Mouse (Mus musculus): ENCODE measurements at regions not wholly inside any gene's neighbourhood (a gene's known extent, or its start where the extent isn't known, plus 50 kb on each side); places are given as distances from the start of the nearest gene placed in this dataset.

- Histone ChIP-seq H3K4me1 (replicated peaks) (no peaks in the 10 kb centered on the region), H3K9me3 (replicated peaks) (no peaks in the 10 kb centered on the region), H3K27ac (ENCODE audit: poor library complexity, severe bottlenecking) (no peak overlapping the region), H3K9ac (no peak overlapping the region), H3K27me3 (replicated peaks) (no peaks in the 10 kb centered on the region; the same call in 1 of the 2 replicates), H3K4me3 (no peak overlapping the region), H3K36me3 (no peaks in the 10 kb centered on the region), H3K4me2 (no peak overlapping the region)
- ATAC-seq (ENCODE audit: insufficient number of reproducible peaks, low FRiP score): no peak
- 62% methylated on average over 8 of the region's 8 CpGs for WGBS
Observed at GRCm38 (mm10) chr15:88311158-88311557, 288.9 kb upstream of the Zdhhc25 start.

GRCm38 (mm10) chr15:88314810-88315459 lies 285.2 kb upstream of the Zdhhc25 start:
- no peak overlapping the region for H3K4me2 ChIP-seq
- no peak for ATAC-seq (ENCODE audit: insufficient number of reproducible peaks, low FRiP score)
- no peaks in the 10 kb centered on the region for H3K36me3 ChIP-seq
- 64% methylated on average over 12 of the region's 12 CpGs for WGBS
- H3K9me3 ChIP-seq (replicated peaks): no peaks in the 10 kb centered on the region
- no peaks in the 10 kb centered on the region; the same call in 1 of the 2 replicates for H3K27me3 ChIP-seq (replicated peaks)
- H3K27ac ChIP-seq (ENCODE audit: poor library complexity, severe bottlenecking): no peak overlapping the region
- H3K4me3 ChIP-seq: no peak overlapping the region
- H3K4me1 ChIP-seq (replicated peaks): no peaks in the 10 kb centered on the region
- H3K9ac ChIP-seq: no peak overlapping the region

GRCm38 (mm10) chr15:88318048-88318447 lies 282.1 kb upstream of the Zdhhc25 start:
- Histone ChIP-seq H3K27me3 (replicated peaks) (no peaks in the 10 kb centered on the region; the same call in 1 of the 2 replicates), H3K9me3 (replicated peaks) (no peaks in the 10 kb centered on the region), H3K9ac (no peak overlapping the region), H3K36me3 (no peaks in the 10 kb centered on the region), H3K27ac (ENCODE audit: poor library complexity, severe bottlenecking) (no peak overlapping the region), H3K4me3 (no peak overlapping the region), H3K4me1 (replicated peaks) (no peaks in the 10 kb centered on the region), H3K4me2 (no peak overlapping the region)
- ATAC-seq (ENCODE audit: insufficient number of reproducible peaks, low FRiP score): no peak
- WGBS: 61% methylated on average over 8 of the region's 8 CpGs

DNA sequence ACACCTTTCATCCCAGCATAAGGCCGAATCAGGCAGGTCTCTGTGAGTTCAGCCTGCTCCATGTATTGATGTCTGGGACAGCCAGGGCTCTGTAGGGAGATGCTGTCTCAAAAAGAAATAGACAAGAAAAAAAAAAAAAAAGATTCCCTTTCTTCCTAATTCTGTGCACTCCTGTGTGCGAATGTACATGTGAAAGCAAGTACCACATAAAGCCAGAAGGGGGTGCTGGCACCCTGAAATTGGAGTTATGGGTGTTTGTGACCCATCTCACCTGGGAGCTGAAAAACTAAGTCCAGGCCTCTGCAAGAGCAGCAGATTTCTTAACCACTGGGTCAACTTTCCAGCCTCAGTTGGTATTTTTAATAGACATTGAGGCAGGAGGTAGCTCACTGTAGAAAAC lies 280.6 kb upstream of the Zdhhc25 start:
- WGBS: 58% methylated on average over 2 of the region's 2 CpGs
- no peaks in the 10 kb centered on the region for H3K36me3 ChIP-seq
- no peak overlapping the region for H3K9ac ChIP-seq
- H3K4me2 ChIP-seq: no peak overlapping the region
- H3K27me3 ChIP-seq (replicated peaks): no peaks in the 10 kb centered on the region; the same call in 1 of the 2 replicates
- no peak for ATAC-seq (ENCODE audit: insufficient number of reproducible peaks, low FRiP score)
- no peaks in the 10 kb centered on the region for H3K4me1 ChIP-seq (replicated peaks)
- no peak overlapping the region for H3K27ac ChIP-seq (ENCODE audit: poor library complexity, severe bottlenecking)
- H3K4me3 ChIP-seq: no peak overlapping the region
- no peaks in the 10 kb centered on the region for H3K9me3 ChIP-seq (replicated peaks)

DNA sequence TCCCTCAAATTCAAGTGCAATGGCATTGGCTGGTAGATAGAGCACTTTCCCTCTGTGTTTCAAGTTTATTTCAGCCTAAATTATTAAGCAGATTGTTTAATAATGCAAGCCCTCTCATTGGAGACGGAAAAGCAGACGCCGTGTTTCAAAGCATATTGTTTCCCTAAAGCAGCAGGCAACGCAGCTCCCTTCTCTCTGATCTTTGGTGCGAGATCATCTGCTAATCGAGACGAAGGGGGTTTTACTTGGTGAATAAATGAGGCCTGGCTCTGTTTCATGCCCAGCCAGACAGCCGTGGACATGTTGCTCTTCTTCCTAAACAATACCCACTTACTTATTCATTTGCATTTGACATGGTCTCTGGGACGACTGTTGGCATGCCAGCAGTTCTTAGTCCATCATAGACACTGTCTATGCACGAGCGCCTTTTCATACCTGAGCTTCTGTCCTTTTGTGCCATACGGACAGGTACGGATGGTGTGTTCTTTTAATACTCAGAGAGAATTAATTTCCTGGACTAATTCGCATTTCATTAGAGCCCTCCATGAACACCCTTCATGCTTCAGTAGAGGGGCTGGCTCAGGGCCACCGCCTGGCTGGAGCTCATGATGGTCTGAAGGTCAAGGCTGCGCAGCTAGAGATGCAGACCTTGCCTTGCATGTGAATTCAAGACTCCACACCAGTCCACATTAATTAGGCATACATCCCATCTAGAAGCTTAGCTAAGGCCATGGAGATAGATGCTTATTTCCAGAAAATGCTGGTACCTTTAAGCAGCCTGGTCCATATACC lies 276.3 kb upstream of the Zdhhc25 start:
- no peak overlapping the region for H3K27ac ChIP-seq (ENCODE audit: poor library complexity, severe bottlenecking)
- no peaks in the 10 kb centered on the region for H3K27me3 ChIP-seq (replicated peaks)
- no peaks in the 10 kb centered on the region for H3K4me1 ChIP-seq (replicated peaks)
- no peak overlapping the region for H3K9ac ChIP-seq
- no peak overlapping the region for H3K4me3 ChIP-seq
- ATAC-seq (ENCODE audit: insufficient number of reproducible peaks, low FRiP score): no peak
- H3K36me3 ChIP-seq: no peaks in the 10 kb centered on the region
- no peak overlapping the region for H3K4me2 ChIP-seq
- H3K9me3 ChIP-seq (replicated peaks): no peaks in the 10 kb centered on the region
- 79% methylated on average over 16 of the region's 16 CpGs for WGBS

GRCm38 (mm10) chr15:88325108-88325507 lies 275.0 kb upstream of the Zdhhc25 start:
- Histone ChIP-seq H3K9ac (no peak overlapping the region), H3K36me3 (no peaks in the 10 kb centered on the region), H3K27ac (ENCODE audit: poor library complexity, severe bottlenecking) (no peak overlapping the region), H3K4me3 (no peak overlapping the region), H3K4me2 (no peak overlapping the region), H3K4me1 (replicated peaks) (no peaks in the 10 kb centered on the region), H3K9me3 (replicated peaks) (no peaks in the 10 kb centered on the region; the same call in 1 of the 2 replicates), H3K27me3 (replicated peaks) (no peaks in the 10 kb centered on the region)
- 49% methylated on average over 6 of the region's 6 CpGs for WGBS
- no peak for ATAC-seq (ENCODE audit: insufficient number of reproducible peaks, low FRiP score)

DNA sequence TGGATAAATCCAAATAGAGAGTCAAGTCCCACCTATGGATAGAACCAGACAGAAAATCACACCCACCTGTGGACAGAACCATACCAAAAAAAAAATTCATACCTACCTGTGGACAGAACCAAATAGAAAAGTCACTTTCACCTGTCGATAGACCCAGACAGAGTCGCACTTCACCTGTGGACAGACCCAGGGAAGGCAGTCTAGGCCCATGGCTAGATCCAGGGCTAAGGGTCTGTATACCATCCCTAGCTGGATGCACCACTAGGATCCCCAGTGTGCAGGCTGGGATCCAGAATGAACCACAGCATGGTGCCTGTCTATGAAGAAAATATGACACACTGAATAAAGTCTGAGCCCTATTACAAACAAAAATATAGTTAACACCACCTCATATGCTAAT lies 246.9 kb upstream of the Zdhhc25 start:
- no peak overlapping the region for H3K27ac ChIP-seq (ENCODE audit: poor library complexity, severe bottlenecking)
- no peak overlapping the region for H3K9ac ChIP-seq
- H3K4me2 ChIP-seq: no peak overlapping the region
- 80% methylated on average over 2 of the region's 2 CpGs for WGBS
- no peaks in the 10 kb centered on the region for H3K36me3 ChIP-seq
- H3K27me3 ChIP-seq (replicated peaks): no peaks in the 10 kb centered on the region
- no peaks in the 10 kb centered on the region for H3K4me1 ChIP-seq (replicated peaks)
- ATAC-seq (ENCODE audit: insufficient number of reproducible peaks, low FRiP score): no peak
- no peak overlapping the region for H3K4me3 ChIP-seq
- no peaks in the 10 kb centered on the region for H3K9me3 ChIP-seq (replicated peaks)

- Histone ChIP-seq H3K9ac (no peak overlapping the region), H3K36me3 (no peaks in the 10 kb centered on the region), H3K4me3 (no peak overlapping the region), H3K4me1 (replicated peaks) (no peaks in the 10 kb centered on the region), H3K4me2 (no peak overlapping the region), H3K27ac (ENCODE audit: poor library complexity, severe bottlenecking) (no peak overlapping the region), H3K9me3 (replicated peaks) (no peaks in the 10 kb centered on the region; the same call in 1 of the 2 replicates), H3K27me3 (replicated peaks) (no peaks in the 10 kb centered on the region)
- 40% methylated on average over 12 of the region's 12 CpGs for WGBS
- no peak for ATAC-seq (ENCODE audit: insufficient number of reproducible peaks, low FRiP score)
Observed at GRCm38 (mm10) chr15:88360375-88361035, 239.6 kb upstream of the Zdhhc25 start.

GRCm38 (mm10) chr15:88361351-88361750 lies 238.8 kb upstream of the Zdhhc25 start:
- no peak for ATAC-seq (ENCODE audit: insufficient number of reproducible peaks, low FRiP score)
- 55% methylated on average over 5 of the region's 5 CpGs for WGBS
- Histone ChIP-seq H3K9me3 (replicated peaks) (no peaks in the 10 kb centered on the region; the same call in 1 of the 2 replicates), H3K27me3 (replicated peaks) (no peaks in the 10 kb centered on the region), H3K4me1 (replicated peaks) (no peaks in the 10 kb centered on the region), H3K4me2 (no peak overlapping the region), H3K27ac (ENCODE audit: poor library complexity, severe bottlenecking) (no peak overlapping the region), H3K36me3 (no peaks in the 10 kb centered on the region), H3K4me3 (no peak overlapping the region), H3K9ac (no peak overlapping the region)

DNA sequence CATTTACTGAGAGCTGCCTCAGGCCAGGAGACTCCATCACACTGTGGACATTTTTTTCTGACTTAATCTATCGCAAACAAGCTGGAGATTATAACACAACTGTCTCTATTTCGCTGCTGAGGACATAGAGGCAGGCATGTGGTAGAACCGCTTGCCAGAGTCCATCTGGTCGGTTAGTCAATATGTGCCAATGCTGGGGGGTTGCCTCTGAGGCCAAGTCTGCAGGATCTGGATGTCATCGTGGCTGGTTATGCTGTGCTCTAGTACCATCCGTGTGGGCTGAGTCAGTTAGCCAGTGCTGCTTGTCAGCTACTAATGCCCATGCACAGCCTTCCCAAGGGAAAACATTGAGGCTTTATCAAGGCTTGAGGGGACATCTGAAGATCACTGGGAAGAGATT lies 237.1 kb upstream of the Zdhhc25 start:
- Histone ChIP-seq H3K4me2 (no peak overlapping the region), H3K9ac (no peak overlapping the region), H3K9me3 (replicated peaks) (no peaks in the 10 kb centered on the region; the same call in 1 of the 2 replicates), H3K4me1 (replicated peaks) (no peaks in the 10 kb centered on the region), H3K27ac (ENCODE audit: poor library complexity, severe bottlenecking) (no peak overlapping the region), H3K27me3 (replicated peaks) (no peaks in the 10 kb centered on the region), H3K4me3 (no peak overlapping the region), H3K36me3 (no peaks in the 10 kb centered on the region)
- 56% methylated on average over 6 of the region's 6 CpGs for WGBS
- ATAC-seq (ENCODE audit: insufficient number of reproducible peaks, low FRiP score): no peak

DNA sequence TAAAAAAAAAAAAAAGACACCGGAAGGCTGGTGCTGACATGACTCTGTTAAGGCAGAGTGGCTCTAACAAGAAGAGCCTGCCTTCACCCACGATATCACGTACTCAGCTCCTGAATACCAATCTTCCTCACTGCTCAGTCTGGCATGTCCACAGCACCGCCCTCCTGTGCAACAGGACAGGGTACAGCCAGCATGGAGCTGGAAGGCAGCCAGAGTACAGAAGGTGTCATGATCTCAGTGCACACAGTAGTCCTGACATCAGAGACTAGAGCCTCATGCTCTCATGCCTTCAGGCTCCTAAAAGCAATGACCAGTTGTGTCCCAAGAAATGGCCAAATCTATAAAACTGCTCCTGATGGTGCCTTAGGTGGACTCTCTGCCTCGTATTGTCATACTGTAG lies 229.7 kb upstream of the Zdhhc25 start:
- no peak for ATAC-seq (ENCODE audit: insufficient number of reproducible peaks, low FRiP score)
- H3K36me3 ChIP-seq: no peaks in the 10 kb centered on the region
- no peak overlapping the region for H3K27ac ChIP-seq (ENCODE audit: poor library complexity, severe bottlenecking)
- H3K4me3 ChIP-seq: no peak overlapping the region
- no peaks in the 10 kb centered on the region for H3K27me3 ChIP-seq (replicated peaks)
- H3K4me1 ChIP-seq (replicated peaks): no peaks in the 10 kb centered on the region
- H3K9me3 ChIP-seq (replicated peaks): no peaks in the 10 kb centered on the region
- H3K4me2 ChIP-seq: no peak overlapping the region
- 59% methylated on average over 5 of the region's 5 CpGs for WGBS
- H3K9ac ChIP-seq: no peak overlapping the region
